Mouse (Mus musculus) left cerebral cortex, postnatal 36 days (tissue): ENCODE data around the gene Asb14. TPM values are rescaled to one million over a fixed set of nuclear protein-coding genes. Genes with fewer than 3 reads are reported as not detected.
"Not testable (repeated sequence)": the region's sequence is repeated elsewhere in the genome, so short reads cannot be mapped to it uniquely, and the experiment has no call there.

ENCODE experiments used
- DNase-seq, 2 experiments: peaks; one replicate each; pipeline ENCODE4 v3.0.0; 2021 to 2022; ENCODE audit warnings: low spot score in 2 of 2, mixed read lengths in 1 of 2
- intact Hi-C: fragments of 180-260 bp; cut with DNase I; formaldehyde crosslinking; loops from one replicate; pipeline ENCODE4 v1.15.1; 2025
- total RNA-seq, 2 experiments: library from RNA; stranded (reverse); gene quantifications; 2 replicates each; pipeline ENCODE4 v1.2.3; 2021

The Asb14 gene
- total RNA-seq, 2 experiments from 2014 or later, result 0.22 TPM; not detected in 1

DNA sequence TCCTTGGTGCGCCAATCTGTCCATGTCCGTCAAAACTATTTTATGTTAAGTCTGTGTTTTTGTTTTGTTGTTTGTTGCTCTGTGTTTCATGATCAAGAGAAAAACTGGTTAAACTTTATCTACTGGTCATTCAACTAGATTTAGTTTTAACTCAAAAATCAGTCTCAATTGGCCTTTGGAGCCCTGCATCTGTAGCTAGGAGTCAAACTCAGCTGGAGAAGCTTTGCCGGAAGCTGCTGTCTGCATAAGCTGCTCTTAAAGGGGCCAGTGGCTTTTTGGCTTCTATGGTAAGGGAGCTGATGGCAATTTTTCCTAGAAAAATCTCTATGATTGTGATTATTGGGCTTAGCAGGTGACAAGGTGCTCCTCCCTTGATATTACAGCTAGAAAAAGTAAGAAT, 40.5 kb downstream of the Asb14 start:
- no peak for DNase-seq

GRCm38 (mm10) chr14:26935558-26935957, 41.2 kb downstream of the Asb14 start:
- DNase-seq, result no peak
- intact Hi-C loops, result no loop called here

More for the DNA sequence above, 40.5 kb downstream of the Asb14 start:
- intact Hi-C loops, result no loop called here

DNA sequence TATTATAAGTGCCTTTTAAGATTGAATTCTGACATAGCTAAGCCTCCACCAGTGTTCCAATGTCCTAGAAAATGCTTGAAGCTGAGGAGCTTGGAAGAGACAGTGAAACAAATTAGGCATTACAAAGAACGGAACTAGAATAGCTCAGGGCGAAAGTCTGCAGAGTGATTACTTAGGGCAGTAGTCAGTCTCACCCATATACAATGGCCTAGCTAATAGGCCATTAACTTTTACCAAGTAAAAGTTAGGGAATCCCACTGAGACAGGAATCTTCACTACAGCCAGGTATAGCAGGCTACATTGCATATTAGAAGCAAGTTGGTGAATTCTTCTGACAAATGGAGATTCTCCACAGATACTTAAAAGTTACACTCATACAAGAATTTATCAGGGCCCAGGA, 61.8 kb downstream of the Asb14 start:
- DNase-seq, intact Hi-C loops: not testable (repeated sequence)

- DNase-seq, result no peak
- intact Hi-C loops, result no loop called here
Measured at GRCm38 (mm10) chr14:26960518-26960917, 66.2 kb downstream of the Asb14 start.

Other genes starting within 250 kb of the Asb14 start
- 1 to 10 TPM; 8.2 to 8.7 TPM for gene Pde12, start 224.7 kb upstream of the Asb14 start, total RNA-seq
- under 1 TPM; 0.16 to 0.20 TPM for gene Dnah12, start 201.3 kb upstream of the Asb14 start, total RNA-seq
- gene Appl1, start 76.7 kb downstream of the Asb14 start, total RNA-seq, result 10 to 100 TPM; 54.7 to 63.5 TPM
- gene Hesx1, start 99.9 kb downstream of the Asb14 start, total RNA-seq, result not detected
- gene Il17rd, start 144.4 kb downstream of the Asb14 start, total RNA-seq, result 1 to 10 TPM; 2.1 to 2.3 TPM
- gene Arhgef3, start 220.3 kb downstream of the Asb14 start, total RNA-seq, result 10 to 100 TPM; 66.5 to 67.7 TPM